Mouse (Mus musculus) embryonic facial prominence, embryonic 11.5 days (tissue): ENCODE results near the gene Fxn. TPM values are rescaled to one million over a fixed set of nuclear protein-coding genes. Genes with fewer than 3 reads are reported as not detected.

Experiments
- ATAC-seq: fragments of 200-750 bp; cut with Nextera tagmentation; replicated peaks from 2 replicates; pipeline ENCODE4 v1.8.0; 2017; ENCODE audit warnings: low read depth; ENCODE audit not compliant: insufficient number of reproducible peaks, low FRiP score, low TSS enrichment
- DNase-seq: peaks from one replicate; pipeline ENCODE4 v3.0.0-alpha.2; 2015; ENCODE audit warnings: low spot score
- H3K27ac ChIP-seq: fragments of 300-500 bp; sonication (generic); replicated peaks from 2 replicates; pipeline ENCODE4 v1.5.1; 2014; ENCODE audit warnings: mild to moderate bottlenecking, low read depth, low read length, control low read depth
- H3K27me3 ChIP-seq: fragments of 300-500 bp; sonication (generic); 2 replicates; pipeline ENCODE4 v1.6.1; 2014; ENCODE audit warnings: mild to moderate bottlenecking, low read length, moderate library complexity, mixed read lengths; ENCODE audit not compliant: control insufficient read depth, insufficient read depth
- H3K36me3 ChIP-seq: fragments of 300-500 bp; sonication (generic); replicated peaks from 2 replicates; pipeline ENCODE4 v1.6.1; 2014; ENCODE audit warnings: low read depth, mild to moderate bottlenecking, low read length, moderate library complexity, mixed read lengths; ENCODE audit not compliant: control insufficient read depth, insufficient read depth
- H3K4me1 ChIP-seq: fragments of 300-500 bp; sonication (generic); 2 replicates; pipeline ENCODE4 v1.6.1; 2014; ENCODE audit warnings: low read length, mixed read lengths; ENCODE audit not compliant: control insufficient read depth, insufficient read depth
- H3K4me2 ChIP-seq: fragments of 300-500 bp; sonication (generic); 2 replicates; pipeline ENCODE4 v1.6.1; 2014; ENCODE audit warnings: low read depth, mild to moderate bottlenecking, control low read depth, low read length, moderate library complexity
- H3K4me3 ChIP-seq: fragments of 300-500 bp; sonication (generic); 2 replicates; pipeline ENCODE4 v1.5.1; 2014; ENCODE audit warnings: low read depth, low read length, control low read depth
- H3K9ac ChIP-seq: fragments of 300-500 bp; sonication (generic); replicated peaks from 2 replicates; pipeline ENCODE4 v1.6.1; 2014; ENCODE audit warnings: mild to moderate bottlenecking, control low read depth, low read length
- H3K9me3 ChIP-seq: fragments of 300-500 bp; sonication (generic); replicated peaks from 2 replicates; pipeline ENCODE4 v1.6.1; 2016; ENCODE audit warnings: mild to moderate bottlenecking, low read length, inconsistent platforms, mixed read lengths; ENCODE audit not compliant: control insufficient read depth
- WGBS: fragments of 180-500 bp; shearing (Covaris S2); extraction: QIAGEN DNeasy Blood & Tissue Kit; methylation state at CpG from one replicate; pipeline ENCODE4 v1.1.7; 2014; 5-methylcytosine and 5-hydroxymethylcytosine counted together
- polyA plus RNA-seq: library from polyadenylated mRNA; unstranded; fragments of >200 nt; fragmentation: Nextera tagmentation; extraction: Ambion mirVana; gene quantifications from 2 replicates; pipeline ENCODE4 v1.2.1, GENCODE M21; 2014

Fxn gene
- polyA plus RNA-seq, 1 experiment from 2014 or later: 58.0 TPM

DNA sequence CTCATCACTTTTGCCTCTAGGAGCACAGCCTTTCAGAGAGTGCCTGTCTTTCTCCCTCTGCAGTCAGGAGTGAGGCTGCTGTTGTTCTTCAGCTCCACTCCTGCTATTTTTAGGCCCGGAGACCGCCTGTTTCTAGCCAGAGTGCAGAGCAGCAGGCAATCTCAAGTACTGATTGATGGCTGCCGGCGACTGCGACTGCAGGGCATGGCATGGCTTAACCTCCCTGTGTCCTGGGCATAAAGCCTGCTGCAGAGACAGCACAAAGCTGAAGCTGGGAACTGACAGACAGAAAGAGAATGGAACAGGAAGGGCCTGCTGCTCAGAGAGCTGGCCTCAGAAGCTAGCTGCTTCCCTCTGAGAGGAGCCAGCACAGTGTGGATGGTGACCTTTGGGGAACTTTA, 27.9 kb upstream of the Fxn start:
- no peaks in the 10 kb centered on the region for H3K4me1 ChIP-seq
- H3K27me3 ChIP-seq: no peaks in the 10 kb centered on the region; the same call in 1 of the 2 replicates
- DNase-seq (no peak), ATAC-seq (peak; percentile 60; the same call in 1 of the 2 replicates)
- 13% methylated on average over 5 of the region's 5 CpGs for WGBS
- H3K4me3 ChIP-seq: no peak overlapping the region
- H3K9ac ChIP-seq: peak overlapping the region; percentile 5
- no peaks in the 10 kb centered on the region for H3K9me3 ChIP-seq
- H3K27ac ChIP-seq: no peak overlapping the region
- H3K4me2 ChIP-seq: no peak overlapping the region
- no peaks in the 10 kb centered on the region for H3K36me3 ChIP-seq

GRCm38 (mm10) chr19:24307271-24308221, 27.1 kb upstream of the Fxn start:
- DNase-seq (no peak), ATAC-seq (no peak)
- H3K4me3 ChIP-seq: no peak overlapping the region
- no peaks in the 10 kb centered on the region for H3K36me3 ChIP-seq
- H3K9ac ChIP-seq: no peak overlapping the region; the same call in 1 of the 2 replicates
- no peak overlapping the region for H3K4me2 ChIP-seq
- H3K9me3 ChIP-seq: no peaks in the 10 kb centered on the region
- no peak overlapping the region for H3K27ac ChIP-seq
- H3K4me1 ChIP-seq: no peaks in the 10 kb centered on the region
- WGBS: 63% methylated on average over 13 of the region's 13 CpGs
- H3K27me3 ChIP-seq: no peaks in the 10 kb centered on the region; the same call in 1 of the 2 replicates

DNA sequence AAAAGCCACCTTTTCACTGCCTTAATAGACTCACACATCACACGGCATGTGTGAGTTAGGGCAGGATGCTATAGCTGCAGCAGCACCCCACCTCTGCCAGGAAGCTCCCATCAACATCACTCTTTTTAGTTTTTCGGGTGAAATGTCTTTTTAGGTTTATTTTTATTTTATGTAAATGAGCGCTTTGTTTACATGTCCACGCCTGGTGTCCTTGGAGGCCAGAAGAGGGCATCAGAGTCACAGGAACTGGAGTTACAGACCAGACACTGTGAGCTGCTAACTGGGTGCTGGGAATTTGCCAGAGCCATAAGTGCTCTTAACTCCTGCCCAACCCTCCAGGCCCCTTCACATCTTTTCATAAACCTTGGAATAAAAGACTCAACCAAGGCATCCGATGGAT, 25.9 kb upstream of the Fxn start:
- DNase-seq (no peak), ATAC-seq (no peak)
- Histone ChIP-seq H3K4me1 (no peaks in the 10 kb centered on the region), H3K4me3 (no peak overlapping the region), H3K27me3 (no peaks in the 10 kb centered on the region; the same call in 1 of the 2 replicates), H3K4me2 (no peak overlapping the region), H3K27ac (no peak overlapping the region), H3K9me3 (no peaks in the 10 kb centered on the region), H3K36me3 (no peaks in the 10 kb centered on the region), H3K9ac (no peak overlapping the region)
- 92% methylated on average over 5 of the region's 5 CpGs for WGBS

DNA sequence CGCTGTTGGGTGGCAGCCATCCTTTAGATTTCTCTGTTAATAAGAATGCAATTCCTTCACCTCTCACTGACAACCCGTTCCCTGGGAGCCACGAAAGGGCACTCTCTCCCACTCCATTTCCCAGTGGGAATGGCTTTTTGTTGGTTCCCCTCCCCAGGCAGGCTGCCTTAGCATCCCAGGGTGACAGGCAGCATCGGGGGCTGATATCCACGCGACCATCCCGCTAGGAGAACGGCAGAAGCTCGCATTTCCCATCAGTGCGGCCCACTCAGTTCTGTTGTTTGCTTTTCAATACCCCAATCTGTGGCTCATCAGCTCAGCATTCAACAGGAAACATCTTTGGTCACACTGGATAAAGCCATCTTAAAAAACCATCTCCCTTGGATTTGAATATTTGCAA, 21.8 kb upstream of the Fxn start:
- no peak overlapping the region for H3K9ac ChIP-seq
- H3K4me1 ChIP-seq: no peaks in the 10 kb centered on the region
- DNase-seq: no peak
- H3K9me3 ChIP-seq: no peaks in the 10 kb centered on the region
- no peaks in the 10 kb centered on the region; the same call in 1 of the 2 replicates for H3K27me3 ChIP-seq
- no peak overlapping the region for H3K4me3 ChIP-seq
- no peak overlapping the region for H3K4me2 ChIP-seq
- H3K36me3 ChIP-seq: no peaks in the 10 kb centered on the region
- no peak for ATAC-seq
- H3K27ac ChIP-seq: no peak overlapping the region
- 51% methylated on average over 10 of the region's 10 CpGs for WGBS

- Histone ChIP-seq H3K36me3 (no peaks in the 10 kb centered on the region), H3K9me3 (no peaks in the 10 kb centered on the region), H3K4me1 (no peaks in the 10 kb centered on the region), H3K27ac (no peak overlapping the region), H3K27me3 (no peaks in the 10 kb centered on the region; the same call in 1 of the 2 replicates), H3K9ac (no peak overlapping the region), H3K4me2 (no peak overlapping the region), H3K4me3 (no peak overlapping the region)
- ATAC-seq: no peak; the same call in 1 of the 2 replicates
- WGBS: 24% methylated on average over 5 of the region's 5 CpGs
- DNase-seq: no peak
These were observed 21.4 kb upstream of the Fxn start for GRCm38 (mm10) chr19:24301768-24302148.

DNA sequence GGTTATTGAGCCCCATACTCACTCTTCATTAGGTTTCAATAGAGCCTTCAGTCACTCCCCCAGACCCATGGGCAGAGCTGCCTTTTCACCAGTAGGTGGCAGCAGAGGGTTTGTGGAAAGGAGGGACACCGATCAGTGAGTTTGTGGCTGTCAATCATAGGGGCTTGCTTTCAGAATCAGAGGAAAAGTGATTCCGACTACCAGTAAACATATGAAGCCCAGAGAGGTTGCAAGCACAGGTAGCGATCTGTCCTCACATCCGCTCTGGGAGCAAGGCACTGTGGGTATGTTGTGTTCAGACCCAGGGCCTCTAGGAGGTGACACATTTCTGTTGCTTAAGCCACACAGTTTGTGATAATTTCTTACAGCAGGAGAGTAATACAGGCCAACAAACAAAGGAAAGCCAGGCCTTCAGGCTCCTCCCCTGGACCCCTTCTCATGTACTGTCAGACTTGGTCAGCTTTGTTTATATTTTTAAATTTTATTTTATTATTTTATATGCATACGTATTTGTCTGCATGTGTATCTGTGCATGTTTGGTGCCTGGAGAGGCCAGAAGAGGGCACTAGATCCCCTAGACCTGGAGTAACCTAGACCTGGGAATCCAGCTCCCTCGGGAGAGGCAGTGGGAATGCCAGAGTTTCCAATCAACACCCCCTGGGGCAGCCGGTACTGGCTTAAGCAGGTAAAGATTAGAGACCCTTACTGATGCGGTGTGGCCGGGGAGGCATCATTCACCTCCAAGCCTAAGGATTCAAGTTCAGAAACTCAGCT, 20.8 kb upstream of the Fxn start:
- H3K4me1 ChIP-seq: no peaks in the 10 kb centered on the region
- H3K9me3 ChIP-seq: no peaks in the 10 kb centered on the region
- no peak overlapping the region; the same call in 1 of the 2 replicates for H3K9ac ChIP-seq
- DNase-seq (peak; percentile 91), ATAC-seq (peak; percentile 81)
- no peaks in the 10 kb centered on the region for H3K36me3 ChIP-seq
- no peak overlapping the region for H3K27ac ChIP-seq
- 5% methylated on average over 9 of the region's 9 CpGs for WGBS
- no peaks in the 10 kb centered on the region; the same call in 1 of the 2 replicates for H3K27me3 ChIP-seq
- peak overlapping the region; percentile 13; the same call in 1 of the 2 replicates for H3K4me3 ChIP-seq
- peak overlapping the region; percentile 26 for H3K4me2 ChIP-seq

- no peak overlapping the region for H3K9ac ChIP-seq
- no peaks in the 10 kb centered on the region for H3K36me3 ChIP-seq
- no peak for ATAC-seq
- no peaks in the 10 kb centered on the region; the same call in 1 of the 2 replicates for H3K4me1 ChIP-seq
- no peak for DNase-seq
- H3K9me3 ChIP-seq: no peaks in the 10 kb centered on the region
- WGBS: 81% methylated on average over 5 of the region's 5 CpGs
- no peak overlapping the region for H3K4me3 ChIP-seq
- no peak overlapping the region for H3K4me2 ChIP-seq
- no peak overlapping the region for H3K27ac ChIP-seq
- no peaks in the 10 kb centered on the region for H3K27me3 ChIP-seq
These were observed 13.1 kb upstream of the Fxn start for GRCm38 (mm10) chr19:24293537-24293936.
